Mouse (Mus musculus): ENCODE results near the gene Sox4. TPM values are rescaled to one million over a fixed set of nuclear protein-coding genes. Genes with fewer than 3 reads are reported as not detected.

Sox4 gene
- polyA plus RNA-seq (2016; fragmentation: Nextera tagmentation; extraction: Ambion mirVana) = 9.3 and 11.2 TPM in 2 replicates

- H3K4me3 ChIP-seq = peak within 1 kb of the TSS; percentile 65
- peak; percentile 56 for ATAC-seq
- no peaks in the 10 kb centered on the region for H3K36me3 ChIP-seq
- peaks cover 54% of the 10 kb centered on the region for H3K27me3 ChIP-seq (replicated peaks)
- no peaks in the 10 kb centered on the region for H3K9me3 ChIP-seq (replicated peaks)
- peak within 1 kb of the TSS; percentile 83 for H3K4me2 ChIP-seq
- peaks cover 48% of the 10 kb centered on the region for H3K4me1 ChIP-seq
- WGBS (ENCODE audit: insufficient replicate concordance) = 0% methylated on average over 19 of the region's 19 CpGs
- peak within 1 kb of the TSS; percentile 85 for H3K27ac ChIP-seq
- H3K9ac ChIP-seq = peak within 1 kb of the TSS; percentile 71
Observed at GRCm38 (mm10) chr13:28953581-28953991, at the start of gene Sox4. Gene Sox4, minus strand, starts transcription at chr13:28953713.

GRCm38 (mm10) chr13:28991899-28992664 lies 38.6 kb upstream of the Sox4 start:
- H3K36me3 ChIP-seq = no peaks in the 10 kb centered on the region
- H3K4me2 ChIP-seq = no peak overlapping the region
- no peaks in the 10 kb centered on the region for H3K27me3 ChIP-seq (replicated peaks)
- no peaks in the 10 kb centered on the region for H3K9me3 ChIP-seq (replicated peaks)
- no peak for ATAC-seq
- no peaks in the 10 kb centered on the region; the same call in 1 of the 2 replicates for H3K4me1 ChIP-seq
- 45% methylated on average over 7 of the region's 7 CpGs for WGBS (ENCODE audit: insufficient replicate concordance)
- no peak overlapping the region for H3K9ac ChIP-seq
- H3K4me3 ChIP-seq = no peak overlapping the region
- no peak overlapping the region for H3K27ac ChIP-seq

- 36% methylated on average over 16 of the region's 16 CpGs for WGBS (ENCODE audit: insufficient replicate concordance)
- peak overlapping the region; percentile 19; the same call in 1 of the 2 replicates for H3K4me2 ChIP-seq
- no peaks in the 10 kb centered on the region; the same call in 1 of the 2 replicates for H3K4me1 ChIP-seq
Observed at GRCm38 (mm10) chr13:28988751-28989703, 35.5 kb upstream of the Sox4 start.

GRCm38 (mm10) chr13:28980681-28981080 lies 27.2 kb upstream of the Sox4 start:
- no peaks in the 10 kb centered on the region for H3K27me3 ChIP-seq (replicated peaks)
- no peaks in the 10 kb centered on the region for H3K36me3 ChIP-seq
- no peaks in the 10 kb centered on the region for H3K4me1 ChIP-seq
- H3K9ac ChIP-seq = no peak overlapping the region
- no peak overlapping the region for H3K4me3 ChIP-seq
- ATAC-seq = no peak
- H3K27ac ChIP-seq = no peak overlapping the region
- WGBS (ENCODE audit: insufficient replicate concordance) = 61% methylated on average over 4 of the region's 4 CpGs
- H3K4me2 ChIP-seq = no peak overlapping the region
- no peaks in the 10 kb centered on the region for H3K9me3 ChIP-seq (replicated peaks)

More at GRCm38 (mm10) chr13:28988751-28989703, 35.5 kb upstream of the Sox4 start:
- H3K36me3 ChIP-seq = no peaks in the 10 kb centered on the region
- no peaks in the 10 kb centered on the region for H3K9me3 ChIP-seq (replicated peaks)
- no peak overlapping the region for H3K27ac ChIP-seq
- ATAC-seq = no peak
- H3K9ac ChIP-seq = no peak overlapping the region
- no peaks in the 10 kb centered on the region for H3K27me3 ChIP-seq (replicated peaks)
- no peak overlapping the region for H3K4me3 ChIP-seq

- 65% methylated on average over 4 of the region's 4 CpGs for WGBS (ENCODE audit: insufficient replicate concordance)
- Histone ChIP-seq H3K9ac (no peak overlapping the region), H3K9me3 (replicated peaks) (no peaks in the 10 kb centered on the region), H3K27ac (no peak overlapping the region), H3K4me1 (no peaks in the 10 kb centered on the region), H3K27me3 (replicated peaks) (no peaks in the 10 kb centered on the region), H3K36me3 (no peaks in the 10 kb centered on the region), H3K4me2 (no peak overlapping the region), H3K4me3 (no peak overlapping the region)
- ATAC-seq = no peak
Observed at GRCm38 (mm10) chr13:28975011-28975410, 21.5 kb upstream of the Sox4 start.

- H3K9me3 ChIP-seq (replicated peaks) = no peaks in the 10 kb centered on the region
- no peaks in the 10 kb centered on the region for H3K36me3 ChIP-seq
- no peak overlapping the region for H3K27ac ChIP-seq
- WGBS (ENCODE audit: insufficient replicate concordance) = 50% methylated on average over 5 of the region's 5 CpGs
- H3K4me3 ChIP-seq = no peak overlapping the region
- H3K4me2 ChIP-seq = no peak overlapping the region
- no peak overlapping the region for H3K9ac ChIP-seq
- H3K4me1 ChIP-seq = no peaks in the 10 kb centered on the region
- H3K27me3 ChIP-seq (replicated peaks) = no peaks in the 10 kb centered on the region
- no peak for ATAC-seq
Observed at GRCm38 (mm10) chr13:28974597-28974996, 21.1 kb upstream of the Sox4 start.

- 96% methylated on average over 8 of the region's 8 CpGs for WGBS (ENCODE audit: insufficient replicate concordance)
- no peak overlapping the region for H3K9ac ChIP-seq
Observed at GRCm38 (mm10) chr13:28960916-28961315, 7.4 kb upstream of the Sox4 start.

GRCm38 (mm10) chr13:28959458-28959978 lies 6.0 kb upstream of the Sox4 start:
- no peaks in the 10 kb centered on the region for H3K9me3 ChIP-seq (replicated peaks)
- H3K4me1 ChIP-seq = peaks cover 32% of the 10 kb centered on the region
- peaks cover 20% of the 10 kb centered on the region for H3K27me3 ChIP-seq (replicated peaks)
- no peak overlapping the region for H3K27ac ChIP-seq
- peak; percentile 72 for ATAC-seq
- H3K4me2 ChIP-seq = peak overlapping the region; percentile 91
- H3K36me3 ChIP-seq = no peaks in the 10 kb centered on the region
- 2% methylated on average over 31 of the region's 31 CpGs for WGBS (ENCODE audit: insufficient replicate concordance)
- peak overlapping the region; percentile 68 for H3K9ac ChIP-seq
- peak overlapping the region; percentile 58 for H3K4me3 ChIP-seq

More at GRCm38 (mm10) chr13:28960916-28961315, 7.4 kb upstream of the Sox4 start:
- H3K27ac ChIP-seq = no peak overlapping the region
- H3K4me2 ChIP-seq = no peak overlapping the region
- no peak overlapping the region for H3K4me3 ChIP-seq
- no peak for ATAC-seq
- H3K4me1 ChIP-seq = peaks cover 32% of the 10 kb centered on the region
- no peaks in the 10 kb centered on the region for H3K9me3 ChIP-seq (replicated peaks)
- H3K27me3 ChIP-seq (replicated peaks) = peaks cover 16% of the 10 kb centered on the region
- no peaks in the 10 kb centered on the region for H3K36me3 ChIP-seq

GRCm38 (mm10) chr13:28959068-28959440 lies 5.5 kb upstream of the Sox4 start:
- under 1% methylated on average over 17 of the region's 17 CpGs for WGBS (ENCODE audit: insufficient replicate concordance)
- Histone ChIP-seq H3K27ac (no peak overlapping the region), H3K27me3 (replicated peaks) (peaks cover 24% of the 10 kb centered on the region), H3K4me3 (peak overlapping the region; percentile 58), H3K36me3 (no peaks in the 10 kb centered on the region), H3K9ac (peak overlapping the region; percentile 68), H3K4me1 (peaks cover 32% of the 10 kb centered on the region), H3K9me3 (replicated peaks) (no peaks in the 10 kb centered on the region), H3K4me2 (peak overlapping the region; percentile 91)
- no peak for ATAC-seq

GRCm38 (mm10) chr13:28958211-28959067 lies 4.9 kb upstream of the Sox4 start:
- Histone ChIP-seq H3K4me3 (peak overlapping the region; percentile 58), H3K27ac (peak overlapping the region; percentile 78), H3K36me3 (no peaks in the 10 kb centered on the region), H3K4me2 (peak overlapping the region; percentile 91), H3K9me3 (replicated peaks) (no peaks in the 10 kb centered on the region), H3K4me1 (peaks cover 33% of the 10 kb centered on the region), H3K9ac (peak overlapping the region; percentile 68), H3K27me3 (replicated peaks) (peaks cover 30% of the 10 kb centered on the region)
- under 1% methylated on average over 52 of the region's 54 CpGs for WGBS (ENCODE audit: insufficient replicate concordance)
- ATAC-seq = peak; percentile 48

GRCm38 (mm10) chr13:28957765-28958164 lies 4.3 kb upstream of the Sox4 start:
- Histone ChIP-seq H3K9me3 (replicated peaks) (no peaks in the 10 kb centered on the region), H3K9ac (peak overlapping the region; percentile 68), H3K4me3 (peak overlapping the region; percentile 58), H3K4me2 (peak overlapping the region; percentile 91), H3K27ac (peak overlapping the region; percentile 78), H3K27me3 (replicated peaks) (peaks cover 37% of the 10 kb centered on the region), H3K4me1 (peaks cover 40% of the 10 kb centered on the region), H3K36me3 (no peaks in the 10 kb centered on the region)
- WGBS (ENCODE audit: insufficient replicate concordance) = under 1% methylated on average over 16 of the region's 16 CpGs
- peak; percentile 81 for ATAC-seq
